Mouse (Mus musculus) frontal cortex, adult 2 months (tissue): ENCODE data around the gene Gtsf1l. TPM values are rescaled to one million over a fixed set of nuclear protein-coding genes. Genes with fewer than 3 reads are reported as not detected.

Experiments
- DNase-seq, 2 experiments: peaks; one replicate each; pipeline ENCODE4 v3.0.0; 2022; ENCODE audit warnings: low spot score in 1 of 2; ENCODE audit errors: extremely low spot score in 1 of 2
- polyA plus RNA-seq: library from polyadenylated mRNA; depleted of rRNA; stranded (reverse); fragments of >200 nt; gene quantifications from 2 replicates; pipeline ENCODE4 v1.2.3, GENCODE M21; 2012; rRNA removed

Gtsf1l gene
- polyA plus RNA-seq, result not detected in 2 replicates

GRCm38 (mm10) chr2:163087728-163088127, at the start of gene Gtsf1l:
Gene Gtsf1l, minus strand, starts transcription at chr2:163087855.
- no peak for DNase-seq

GRCm38 (mm10) chr2:163136996-163137395, 49.3 kb upstream of the Gtsf1l start:
- peak in 1 of 2 experiments; percentile 32 for DNase-seq

GRCm38 (mm10) chr2:163135931-163136330, 48.3 kb upstream of the Gtsf1l start:
- DNase-seq, result peak in 1 of 2 experiments; percentile 27

DNA sequence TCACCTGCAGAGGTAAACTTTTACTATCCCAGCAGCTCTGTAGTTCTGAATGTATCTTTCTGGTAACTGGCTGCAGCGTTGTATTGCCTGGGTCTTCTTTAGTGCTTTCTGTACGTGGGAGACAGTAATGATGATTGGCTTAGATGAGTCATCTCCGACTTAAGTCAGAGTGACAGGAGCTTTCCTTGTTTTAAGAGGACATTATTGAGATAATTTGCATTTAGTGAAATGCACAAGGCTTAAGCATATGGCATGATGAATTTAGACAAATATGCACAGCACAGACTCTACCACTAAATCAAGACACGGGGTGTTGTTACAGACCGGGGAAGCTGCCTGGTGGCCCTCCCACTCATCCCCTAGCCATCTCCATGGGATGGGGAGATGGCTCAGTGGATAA, 44.7 kb upstream of the Gtsf1l start:
- DNase-seq, result peak in 1 of 2 experiments; percentile 33

- DNase-seq, result no peak
Measured at GRCm38 (mm10) chr2:163130837-163131236, 43.2 kb upstream of the Gtsf1l start.

DNA sequence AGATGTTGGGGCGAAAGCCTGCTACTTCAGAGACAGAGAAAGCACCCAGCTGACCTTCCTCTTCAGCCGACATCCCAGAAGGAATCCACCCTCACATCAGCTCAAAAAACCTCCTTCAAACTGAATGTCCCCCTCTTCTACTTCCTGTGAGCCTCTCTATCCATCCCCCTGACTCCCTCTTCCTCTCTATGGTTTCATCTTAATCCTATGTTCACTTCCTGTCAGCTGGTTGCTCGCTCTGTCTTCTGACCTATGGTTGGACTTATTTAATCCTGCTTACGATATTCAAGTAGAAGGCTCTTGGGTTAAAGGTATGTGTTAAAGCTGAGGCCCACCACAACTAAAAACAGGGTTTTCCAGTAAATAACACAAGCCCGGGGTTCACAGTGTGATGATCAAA, 35.8 kb upstream of the Gtsf1l start:
- no peak for DNase-seq

- DNase-seq, result no peak
Measured at GRCm38 (mm10) chr2:163122319-163122718, 34.7 kb upstream of the Gtsf1l start.

DNA sequence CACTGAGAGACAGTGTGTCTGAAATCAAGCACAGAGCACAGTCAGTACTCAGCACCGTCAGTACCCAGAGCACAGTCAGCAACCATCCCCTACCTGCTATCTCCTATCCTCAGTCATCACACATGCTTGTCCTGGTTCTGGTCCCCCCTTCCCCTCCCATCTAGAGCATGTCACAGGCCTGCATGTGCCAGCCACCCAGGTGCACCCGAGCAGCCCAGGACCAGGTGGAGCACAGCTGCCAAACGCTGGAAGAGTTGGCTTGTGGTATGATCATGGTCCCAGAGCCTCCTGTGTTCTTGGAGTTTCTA, 33.7 kb upstream of the Gtsf1l start:
- no peak for DNase-seq

- no peak for DNase-seq
Measured at GRCm38 (mm10) chr2:163120626-163121352, 33.1 kb upstream of the Gtsf1l start.

DNA sequence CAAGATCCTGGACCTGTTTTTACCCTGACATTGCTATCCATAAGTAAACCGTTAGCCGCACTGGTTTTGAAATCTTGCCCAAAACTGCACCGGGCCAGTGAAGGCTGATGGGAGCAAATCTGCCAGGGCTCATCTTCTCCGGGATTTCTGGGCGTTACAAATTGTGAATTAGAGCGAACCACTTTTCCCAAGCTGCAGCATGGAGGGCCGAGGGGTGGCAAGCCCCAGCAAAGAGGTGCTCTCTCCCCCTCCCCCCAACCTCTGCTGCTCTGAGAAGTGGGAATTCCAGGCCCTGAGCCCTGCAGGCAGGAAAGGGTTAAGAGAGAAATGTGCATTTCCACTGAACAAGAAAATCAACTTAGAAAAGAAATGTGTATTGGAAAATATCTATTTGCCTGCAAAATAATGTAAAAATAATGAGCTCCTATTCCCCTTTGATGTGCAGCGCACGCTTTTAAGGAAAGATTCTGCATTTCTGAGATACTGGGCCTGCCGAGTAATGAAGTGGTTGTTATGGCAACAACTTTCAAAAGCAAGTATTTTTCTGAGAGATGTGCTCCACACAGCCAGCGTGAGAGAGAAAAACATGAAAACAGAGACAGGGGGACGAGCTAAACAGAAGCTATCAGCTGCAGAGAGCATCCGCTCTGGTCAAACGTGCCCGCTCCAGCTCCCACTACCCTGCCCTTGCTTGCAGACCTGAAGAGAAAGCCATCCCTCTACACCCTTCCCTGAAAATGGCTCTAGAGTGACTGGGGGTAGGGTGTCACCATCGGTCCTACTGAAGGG, 24.0 kb upstream of the Gtsf1l start:
- peak in 1 of 2 experiments; percentile 45 for DNase-seq

DNA sequence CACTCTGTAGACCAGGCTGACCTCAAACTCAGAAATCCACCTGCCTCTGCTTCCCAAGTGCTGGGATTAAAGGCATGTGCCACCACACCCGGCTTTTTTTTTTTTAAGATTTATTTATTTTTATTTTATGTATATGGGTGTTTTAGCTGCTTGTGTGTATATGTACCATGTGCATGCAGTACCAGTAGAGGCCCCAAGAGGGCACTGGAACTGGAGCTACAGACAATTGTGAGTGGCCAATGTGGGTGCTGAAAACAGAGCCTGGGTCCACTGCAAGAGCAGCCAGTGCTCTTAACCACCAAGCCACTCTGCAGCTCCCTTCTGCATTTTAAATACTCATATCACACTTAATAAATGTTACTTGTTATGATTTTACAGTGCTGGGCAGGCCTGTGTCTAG, 23.1 kb upstream of the Gtsf1l start:
- DNase-seq, result no peak

DNA sequence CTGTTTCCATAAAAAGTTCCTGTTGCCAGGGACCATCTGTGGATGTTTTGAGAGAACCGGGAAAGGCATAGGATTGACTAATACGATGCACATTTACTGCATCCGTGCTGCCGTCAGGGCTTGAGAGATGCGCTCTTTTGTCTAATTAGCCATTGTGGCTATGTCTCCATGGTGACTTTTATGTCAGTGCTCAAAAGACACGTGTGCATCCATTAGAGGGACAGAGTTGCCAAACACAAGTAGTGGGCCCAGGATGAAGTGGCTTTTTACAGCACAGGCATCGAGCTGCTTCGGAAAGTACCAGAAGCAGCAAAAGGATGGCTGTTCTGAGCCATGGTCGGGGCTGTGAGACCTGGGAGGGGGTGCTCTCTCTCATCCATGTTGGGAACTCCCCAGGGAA, 20.7 kb upstream of the Gtsf1l start:
- DNase-seq, result no peak

- DNase-seq, result no peak
Measured at GRCm38 (mm10) chr2:163104086-163104770, 16.6 kb upstream of the Gtsf1l start.

GRCm38 (mm10) chr2:163102900-163103653, 15.4 kb upstream of the Gtsf1l start:
- no peak for DNase-seq

- DNase-seq, result no peak
Measured at GRCm38 (mm10) chr2:163102216-163102615, 14.6 kb upstream of the Gtsf1l start.

DNA sequence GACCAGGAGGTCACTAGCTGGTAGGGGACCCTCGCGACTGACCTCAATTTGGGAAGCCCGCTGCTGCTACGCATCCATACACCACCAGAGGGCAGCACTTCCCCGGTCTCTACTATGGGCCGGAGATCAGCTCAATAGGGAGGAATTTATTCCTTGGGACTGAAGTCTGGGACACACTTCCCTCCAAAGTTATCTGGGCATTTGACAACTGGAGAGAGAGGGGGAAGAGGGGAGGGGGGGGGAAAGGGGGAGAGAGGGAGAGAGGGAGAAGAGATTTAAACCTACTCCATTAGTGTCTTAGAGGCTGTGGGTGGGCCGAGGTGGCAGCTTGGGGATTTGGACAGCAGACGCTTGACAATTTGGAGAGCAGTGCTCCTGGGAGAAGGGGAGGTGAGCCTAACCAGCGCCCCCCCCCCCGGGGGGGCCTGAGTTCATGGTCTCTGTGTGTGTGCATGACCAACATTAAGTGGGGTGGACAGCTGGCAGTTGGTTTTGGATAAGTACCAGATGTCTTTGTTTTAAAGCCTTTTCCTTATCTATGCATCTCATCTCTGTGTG, 14.1 kb upstream of the Gtsf1l start:
- DNase-seq, result peak in 1 of 2 experiments; percentile 76

GRCm38 (mm10) chr2:163100551-163100950, 12.9 kb upstream of the Gtsf1l start:
- DNase-seq, result no peak

DNA sequence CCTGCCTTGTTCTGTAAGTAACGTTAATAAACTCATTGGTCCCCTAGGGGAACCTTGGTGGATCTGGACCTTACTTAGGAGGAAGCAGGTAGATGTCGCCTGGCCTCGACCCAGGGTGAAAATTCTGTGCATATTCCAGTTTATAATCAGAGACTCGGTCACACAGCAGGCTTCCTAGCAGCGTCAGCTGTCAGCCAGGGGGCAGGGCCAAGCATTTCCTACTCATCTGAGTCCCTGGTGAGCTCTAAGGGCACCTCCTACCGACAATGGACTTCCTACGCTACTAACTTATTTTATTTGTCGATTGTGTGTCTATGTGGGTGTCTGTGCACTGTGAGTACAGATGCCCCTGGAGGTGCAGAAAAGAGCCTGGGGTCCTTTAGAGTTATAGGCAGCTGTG, 12.3 kb upstream of the Gtsf1l start:
- DNase-seq, result no peak

GRCm38 (mm10) chr2:163095784-163096183, 8.1 kb upstream of the Gtsf1l start:
- no peak for DNase-seq

GRCm38 (mm10) chr2:163094909-163095308, 7.3 kb upstream of the Gtsf1l start:
- DNase-seq, result no peak
